Mouse (Mus musculus) left cerebral cortex, adult 9 months (tissue): ENCODE data around the gene Igf1.

Experiments
- DNase-seq, 2 experiments: peaks; one replicate each; pipeline ENCODE4 v3.0.0; 2022; ENCODE audit warnings: low spot score in 2 of 2

Gene Igf1

DNA sequence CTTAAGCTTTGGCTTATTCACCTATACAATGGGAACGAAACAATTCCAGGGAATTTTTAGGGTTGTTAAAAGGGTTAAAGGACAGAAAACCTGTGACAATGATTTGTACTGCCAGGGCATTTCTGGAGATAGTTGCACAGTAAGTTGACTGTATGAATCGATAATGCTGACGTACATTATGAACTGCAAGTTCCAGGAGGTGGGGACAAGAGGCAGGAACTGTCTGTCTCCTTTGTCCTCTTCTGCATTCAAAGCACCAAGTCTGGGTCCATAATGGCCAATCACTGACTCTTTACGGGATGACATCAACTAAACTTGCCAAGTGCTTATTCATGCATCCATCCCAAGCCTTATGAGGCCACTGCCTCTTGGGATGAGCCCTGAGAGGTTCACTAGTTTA is 39.3 kb downstream of the Igf1 start:
- DNase-seq = no peak

DNA sequence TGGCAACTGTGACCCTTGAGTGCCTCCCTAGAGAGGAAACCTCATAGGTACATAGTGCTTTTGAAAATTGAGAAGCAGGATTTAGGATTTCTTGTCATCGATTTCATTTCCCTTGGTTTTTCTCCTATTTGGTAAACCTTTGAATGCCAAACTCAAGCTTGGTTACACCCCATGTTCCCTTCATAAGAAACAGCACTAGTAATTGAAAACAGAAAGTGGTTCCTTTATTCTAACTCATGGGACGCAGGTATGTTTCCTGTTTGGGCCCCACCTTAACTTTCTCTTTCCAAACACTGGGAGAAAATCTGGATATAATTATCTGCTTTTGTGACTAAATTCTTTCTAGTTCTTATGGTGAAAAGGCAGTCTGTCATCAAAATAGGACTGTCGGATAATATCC is 40.8 kb downstream of the Igf1 start:
- no peak for DNase-seq

DNA sequence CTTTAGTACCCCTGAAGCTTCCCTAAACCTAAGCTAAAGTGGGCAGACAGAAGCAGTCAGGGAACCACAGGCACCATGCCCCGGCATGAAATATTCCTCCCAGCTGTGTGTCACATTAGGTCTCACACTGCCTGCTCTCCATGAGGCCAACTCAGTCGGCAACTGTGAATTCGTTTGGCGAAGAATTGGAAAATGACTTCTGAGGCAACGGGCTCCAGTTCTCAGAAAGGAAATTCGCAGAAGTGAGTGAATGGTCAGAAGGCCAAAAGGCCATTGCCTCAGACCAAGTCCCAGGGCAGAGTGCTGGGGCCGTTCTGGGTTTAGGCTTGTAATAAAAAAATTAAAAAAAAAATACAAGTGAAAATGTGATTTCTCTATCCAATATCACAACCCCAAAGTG is 43.9 kb downstream of the Igf1 start:
- no peak for DNase-seq

DNA sequence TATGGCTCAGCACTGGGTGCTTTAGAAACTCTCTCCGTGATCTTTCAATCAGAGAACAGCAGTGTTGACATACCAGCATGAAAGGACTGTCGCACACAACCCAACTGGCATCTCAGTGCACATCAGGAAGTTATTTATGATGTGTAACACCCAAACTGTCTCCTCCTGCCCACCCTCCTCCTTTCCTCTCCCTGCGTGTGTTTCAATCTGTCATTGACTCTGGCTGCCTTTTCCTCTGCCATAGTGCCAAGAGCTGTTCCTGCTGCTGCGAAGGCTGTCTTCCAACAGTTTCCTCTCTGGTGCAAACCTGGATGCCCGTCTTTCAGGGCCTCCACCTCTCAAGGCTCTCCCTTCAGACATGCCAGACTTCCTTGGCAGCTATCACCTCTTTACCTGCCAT is 46.3 kb downstream of the Igf1 start:
- no peak for DNase-seq

DNA sequence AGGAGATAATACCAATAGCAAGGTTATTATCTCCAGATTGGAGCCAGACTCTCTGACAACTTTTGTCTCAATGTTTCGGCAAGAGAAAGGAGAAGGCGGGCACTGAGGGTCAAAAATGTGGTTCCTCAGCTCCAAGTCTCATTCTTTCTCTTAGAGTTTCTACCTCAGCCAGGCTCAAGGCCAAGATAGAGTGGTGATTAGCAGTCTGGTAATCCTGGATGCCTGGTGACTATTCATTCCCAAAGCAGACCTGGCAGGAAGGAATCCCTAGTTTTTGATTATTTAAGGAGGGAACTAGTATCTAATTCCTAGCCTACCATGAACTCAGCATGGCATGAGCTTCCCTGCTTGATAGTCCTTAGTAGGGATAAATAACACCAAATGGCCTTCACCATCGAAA is 47.0 kb downstream of the Igf1 start:
- no peak for DNase-seq

DNA sequence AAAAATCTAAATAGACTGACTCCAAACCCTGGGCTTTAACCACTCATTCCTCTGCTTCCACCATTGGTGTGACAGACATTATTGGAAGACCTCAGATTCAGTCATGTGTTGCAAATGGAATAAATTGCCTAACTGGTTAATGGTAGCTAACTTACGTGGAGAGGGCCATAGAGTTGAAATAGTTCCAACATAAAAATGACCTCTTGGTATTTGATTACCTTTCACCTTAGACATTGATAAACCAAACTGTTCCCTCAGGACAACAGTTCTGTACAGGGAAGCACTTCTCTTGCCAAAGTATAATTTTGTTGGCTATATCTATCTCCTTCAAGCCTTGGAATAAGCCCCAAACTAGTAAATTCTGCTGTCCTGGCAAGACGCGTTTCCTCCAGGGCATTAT is 48.1 kb downstream of the Igf1 start:
- DNase-seq = no peak

DNA sequence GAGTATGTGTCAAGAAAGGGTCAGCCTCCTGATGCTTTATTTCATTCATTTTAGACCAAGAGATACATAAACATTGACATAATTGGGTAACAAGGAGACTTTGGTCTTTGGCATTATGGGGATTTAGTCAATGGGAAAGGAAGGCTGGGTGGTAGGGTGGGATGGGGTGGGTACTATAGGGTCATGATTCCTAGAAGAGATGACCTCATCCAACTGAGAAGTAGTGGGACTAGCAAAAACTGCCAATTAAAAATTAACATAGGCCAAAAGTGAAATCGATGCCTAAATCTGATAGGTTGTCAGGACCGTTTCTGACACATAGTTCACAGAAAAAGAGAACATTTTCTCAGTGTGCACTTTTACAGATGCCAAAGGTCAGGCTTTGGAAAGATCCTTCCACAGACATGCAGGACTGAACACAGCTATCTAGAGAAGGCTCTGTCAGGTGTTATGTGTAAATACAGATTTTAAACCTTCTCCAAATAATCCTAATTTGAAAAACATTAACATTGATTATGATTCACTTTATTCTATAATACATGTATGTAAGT is 48.8 kb downstream of the Igf1 start:
- no peak for DNase-seq

DNA sequence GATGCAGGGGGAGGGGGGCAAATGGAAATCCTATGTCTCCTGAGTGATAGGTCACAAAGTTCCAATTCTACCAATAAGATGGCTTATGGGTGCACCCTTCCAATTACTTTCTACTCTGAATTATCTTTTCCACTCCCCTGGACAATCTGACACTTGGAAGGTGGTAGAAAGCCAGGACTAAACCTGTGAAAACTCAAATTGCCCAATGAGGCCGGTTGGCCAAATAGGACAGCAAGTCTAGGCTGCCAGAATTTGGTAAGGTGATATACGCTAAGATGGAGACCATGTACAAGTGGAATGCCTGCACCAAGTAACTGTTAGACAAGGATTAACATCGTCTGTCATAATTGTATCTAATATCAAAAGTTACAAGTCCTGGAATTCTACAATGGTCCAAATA is 55.8 kb downstream of the Igf1 start:
- no peak for DNase-seq

DNA sequence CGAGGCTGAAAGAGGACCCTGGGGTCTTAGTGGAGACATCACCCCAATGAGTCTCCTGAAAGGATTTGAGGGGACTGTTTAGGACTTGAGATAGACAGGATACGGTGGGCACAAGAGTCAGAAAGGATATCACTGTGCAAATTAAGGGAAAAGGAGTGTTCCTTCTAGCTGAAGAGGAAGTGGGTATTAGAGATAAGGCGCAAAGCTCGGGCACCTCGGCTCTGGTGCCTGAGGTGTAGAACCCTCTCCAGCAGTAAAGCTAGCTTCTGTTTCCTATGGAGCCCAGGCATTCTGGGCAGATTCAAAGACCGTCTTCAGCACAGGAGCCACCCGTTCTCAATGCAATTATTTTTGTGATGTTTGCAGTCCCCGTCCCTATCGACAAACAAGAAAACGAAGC is 56.9 kb downstream of the Igf1 start:
- DNase-seq = no peak

DNA sequence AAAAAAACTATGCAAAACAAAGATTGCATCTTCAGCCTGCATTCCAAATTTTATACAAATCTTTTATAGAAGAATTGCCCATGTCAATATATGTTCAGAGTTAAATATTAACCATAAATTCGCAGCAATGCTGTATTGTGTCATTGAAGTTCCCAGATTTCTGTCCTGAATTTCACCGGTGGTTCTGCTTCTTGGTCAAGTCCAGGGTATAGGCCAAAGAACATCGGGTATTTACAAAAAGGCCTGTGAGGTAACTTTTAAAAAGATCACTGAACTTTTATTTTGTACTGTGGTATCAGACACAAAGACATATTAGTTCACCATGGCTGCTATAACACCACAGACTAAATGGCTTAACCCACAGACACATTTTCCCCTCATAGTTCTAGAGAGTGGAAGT is 57.7 kb downstream of the Igf1 start:
- no peak for DNase-seq

DNA sequence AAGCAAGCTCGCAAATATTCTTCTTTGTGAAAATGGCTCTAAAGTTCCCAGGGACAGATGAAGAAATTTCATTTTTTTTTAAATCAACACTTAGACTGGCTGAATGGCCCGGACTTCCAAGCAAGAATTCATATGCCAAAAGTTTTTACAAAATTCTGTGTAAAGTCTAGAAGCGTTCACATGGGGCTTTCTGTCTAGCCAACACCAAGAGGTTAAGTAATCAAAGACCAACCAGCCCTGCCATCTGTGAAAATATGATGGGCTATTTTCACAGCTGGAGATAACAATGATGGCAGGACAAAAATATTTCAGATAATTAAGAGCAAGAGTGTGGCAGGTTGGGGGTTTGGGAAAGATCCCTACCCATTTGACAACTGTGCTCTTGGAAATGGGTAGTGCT is 64.2 kb downstream of the Igf1 start:
- no peak for DNase-seq

DNA sequence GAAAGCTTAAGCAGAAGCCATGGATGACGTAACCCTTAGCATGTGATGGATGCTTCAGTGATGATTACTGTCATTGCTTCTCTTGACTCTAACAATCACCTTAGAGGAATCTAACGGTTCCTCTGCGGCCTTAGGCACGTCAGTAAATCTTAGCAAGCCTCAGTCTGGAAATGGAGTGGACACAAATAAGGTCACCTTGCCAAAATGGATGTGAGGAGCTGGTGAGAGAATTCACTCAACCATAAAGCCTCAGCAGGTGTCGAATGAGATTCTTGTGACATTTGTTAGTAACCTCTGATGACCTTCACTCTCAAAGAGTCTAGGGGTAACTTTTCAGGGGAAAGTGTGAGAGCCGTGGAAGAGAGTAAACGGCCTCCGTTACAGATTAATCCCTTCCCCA is 68.5 kb downstream of the Igf1 start:
- DNase-seq = no peak

DNA sequence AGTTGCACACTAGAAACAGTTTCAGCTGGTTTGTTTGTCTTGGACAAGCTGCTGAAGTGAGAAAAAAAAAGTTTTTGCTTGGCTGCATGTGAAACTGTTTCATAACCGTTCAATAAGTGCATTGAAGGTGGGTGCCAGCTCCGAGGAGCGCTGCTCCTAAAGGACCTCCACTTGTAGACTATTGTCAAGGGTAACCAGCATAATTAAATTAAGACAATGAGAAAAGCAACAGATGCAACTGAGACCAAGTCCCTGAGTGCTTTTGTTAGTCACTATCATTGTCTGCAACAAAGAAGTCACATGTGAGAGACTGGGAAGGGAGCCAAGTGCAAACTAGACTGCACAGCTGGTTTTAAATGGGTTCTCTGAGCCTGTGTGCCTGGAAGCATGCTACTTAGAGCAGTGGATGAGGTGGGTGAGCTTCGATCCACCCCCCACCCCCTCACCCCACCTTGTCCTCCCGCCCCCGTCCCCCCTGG is 69.1 kb downstream of the Igf1 start:
- peak; percentile 69 to 71 for DNase-seq

DNA sequence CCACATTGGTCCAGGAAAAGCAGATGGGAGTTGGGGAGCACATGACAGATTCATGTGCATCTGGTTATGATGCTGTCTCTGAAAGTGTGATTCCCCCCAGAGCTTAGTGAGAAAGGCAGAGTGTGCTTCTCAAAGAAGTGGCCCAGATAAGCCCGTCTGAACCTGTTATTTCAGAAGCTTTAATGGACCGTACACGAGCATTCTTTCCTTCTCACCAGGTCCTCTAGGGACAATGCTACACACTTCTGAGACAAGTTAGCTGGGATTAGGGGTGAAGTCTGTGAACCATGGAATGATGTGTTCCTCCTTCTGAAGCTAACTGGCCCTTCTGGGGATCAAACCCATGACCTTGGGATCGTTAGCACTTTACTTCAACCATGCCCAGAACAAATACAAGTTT is 90.1 kb downstream of the Igf1 start:
- no peak for DNase-seq

DNA sequence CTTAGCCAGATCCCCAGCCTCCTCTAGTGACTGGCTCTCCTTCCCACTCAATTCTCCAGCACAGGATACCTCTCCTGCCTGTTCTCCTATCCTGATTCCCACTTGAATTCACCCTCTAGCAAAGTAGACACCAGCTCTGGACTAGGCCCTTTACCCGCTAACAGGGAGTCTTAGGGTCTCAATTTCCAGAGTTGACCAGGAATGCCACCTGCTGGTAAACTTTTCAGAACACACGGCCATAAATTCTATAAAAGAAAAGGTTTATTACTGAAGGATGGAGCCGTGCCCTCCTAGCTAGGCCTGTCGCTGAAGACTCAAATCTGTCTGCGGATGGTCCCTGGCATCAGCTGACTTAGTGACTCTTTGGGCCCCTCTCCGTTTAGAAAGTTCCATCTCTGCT is 113.5 kb downstream of the Igf1 start:
- DNase-seq = no peak

DNA sequence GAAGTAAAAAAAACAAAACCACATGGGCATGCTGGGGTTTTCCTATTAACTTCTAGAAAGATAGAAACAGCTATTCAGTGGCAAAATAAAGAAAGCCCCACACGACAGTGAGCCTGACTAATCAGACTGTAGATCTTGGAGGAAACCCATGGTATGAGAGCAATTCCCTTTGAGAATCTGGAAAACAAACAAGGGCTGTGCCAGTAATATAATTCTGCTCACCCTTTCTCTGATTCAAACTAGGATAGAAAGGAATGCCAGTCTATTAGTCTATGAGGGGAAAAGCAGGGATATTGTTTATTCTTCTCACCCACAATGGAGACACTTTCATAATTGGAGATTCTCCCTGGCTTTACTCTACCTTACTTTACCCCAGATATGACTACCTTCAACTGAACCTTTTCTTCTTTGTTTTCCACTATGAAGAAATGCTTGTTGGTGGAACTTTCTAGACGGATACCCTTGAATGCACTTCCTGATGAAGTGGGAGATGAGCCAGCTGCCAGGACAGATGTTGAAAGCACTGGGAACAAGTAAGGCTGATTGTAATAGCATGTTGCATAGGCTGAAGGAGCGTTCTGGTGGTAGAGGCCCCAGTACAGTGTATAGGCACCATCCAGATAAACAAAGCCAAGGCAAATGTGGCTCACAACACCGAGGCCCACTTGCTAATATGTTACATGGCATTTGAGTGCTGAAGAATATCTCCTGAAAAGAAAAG is 116.0 kb downstream of the Igf1 start:
- DNase-seq = no peak

DNA sequence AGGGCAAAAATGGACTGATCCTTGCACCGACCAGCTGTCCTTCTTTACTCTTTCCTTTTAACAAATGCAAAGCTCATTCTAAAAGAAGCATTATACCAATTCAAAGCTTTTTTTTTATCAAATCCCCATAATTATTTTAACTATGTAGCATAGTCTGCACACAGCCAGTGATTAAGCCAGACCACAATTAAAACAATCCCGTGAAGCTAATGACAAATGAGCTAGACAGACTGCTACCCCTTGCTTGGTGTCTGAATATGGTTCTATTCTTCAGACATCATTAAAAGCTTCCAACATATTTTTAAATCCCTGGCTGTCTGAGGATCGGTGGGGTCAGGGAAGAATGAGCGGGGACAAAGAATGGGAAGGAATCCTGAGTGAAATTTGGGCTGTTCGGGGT is 127.3 kb downstream of the Igf1 start:
- DNase-seq = no peak

DNA sequence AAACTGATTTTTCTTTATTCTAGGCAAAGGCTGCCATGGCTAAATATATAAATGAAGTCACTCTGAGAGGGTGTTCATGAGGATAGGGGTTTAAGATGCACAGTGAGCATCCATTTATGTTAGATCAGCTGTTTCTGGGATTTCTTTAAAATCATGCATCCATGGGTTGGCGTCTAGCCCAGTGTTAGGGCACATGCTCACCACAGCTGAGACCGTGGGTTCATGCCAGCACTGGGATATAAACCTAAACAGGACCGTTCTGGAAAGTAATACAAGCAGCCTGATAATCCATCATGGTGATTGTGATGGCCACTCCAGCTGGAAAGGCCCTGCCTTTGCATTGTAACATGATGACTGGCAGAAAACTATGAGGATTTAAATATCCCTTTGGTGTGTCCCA is 128.1 kb downstream of the Igf1 start:
- no peak for DNase-seq
